Mouse (Mus musculus) limb, embryonic 11.5 days (tissue): Measurements from ENCODE around the gene Ap2a1. TPM values are rescaled to one million over a fixed set of nuclear protein-coding genes. Genes with fewer than 3 reads are reported as not detected.

ENCODE experiments used
- ATAC-seq: fragments of 200-750 bp; cut with Nextera tagmentation; 2 replicates; pipeline ENCODE4 v1.8.0; 2017; ENCODE audit warnings: low read depth; ENCODE audit not compliant: insufficient number of reproducible peaks, low FRiP score, low TSS enrichment
- DNase-seq: peaks from one replicate; pipeline ENCODE4 v3.0.0-alpha.2; 2015; ENCODE audit warnings: low spot score
- H3K27ac ChIP-seq: fragments of 300-500 bp; sonication (generic); replicated peaks from 2 replicates; pipeline ENCODE4 v1.5.1; 2014; ENCODE audit warnings: low read depth, mild to moderate bottlenecking, low read length
- H3K27me3 ChIP-seq: fragments of 300-500 bp; sonication (generic); 2 replicates; pipeline ENCODE4 v1.6.1; 2014; ENCODE audit warnings: mild to moderate bottlenecking, low read length, mixed read lengths; ENCODE audit not compliant: control insufficient read depth, insufficient read depth
- H3K36me3 ChIP-seq: fragments of 300-500 bp; sonication (generic); 2 replicates; pipeline ENCODE4 v1.6.1; 2014; ENCODE audit warnings: mild to moderate bottlenecking, low read length, moderate library complexity, mixed read lengths; ENCODE audit not compliant: control insufficient read depth, insufficient read depth
- H3K4me1 ChIP-seq: fragments of 300-500 bp; sonication (generic); 2 replicates; pipeline ENCODE4 v1.6.1; 2014; ENCODE audit warnings: low read length, mixed read lengths; ENCODE audit not compliant: control insufficient read depth, insufficient read depth
- H3K4me2 ChIP-seq: fragments of 300-500 bp; sonication (generic); 2 replicates; pipeline ENCODE4 v1.6.1; 2014; ENCODE audit warnings: low read depth, mild to moderate bottlenecking, moderate library complexity; ENCODE audit not compliant: severe bottlenecking
- H3K4me3 ChIP-seq: fragments of 300-500 bp; sonication (generic); 2 replicates; pipeline ENCODE4 v1.5.1; 2014; ENCODE audit warnings: low read depth, low read length
- H3K9ac ChIP-seq: fragments of 300-500 bp; sonication (generic); 2 replicates; pipeline ENCODE4 v1.6.1; 2014; ENCODE audit warnings: mild to moderate bottlenecking, low read length
- H3K9me3 ChIP-seq: fragments of 300-500 bp; sonication (generic); 2 replicates; pipeline ENCODE4 v1.6.1; 2016; ENCODE audit warnings: low read length; ENCODE audit not compliant: control insufficient read depth
- WGBS: fragments of 180-500 bp; shearing (Covaris S2); extraction: QIAGEN DNeasy Blood & Tissue Kit; methylation state at CpG from one replicate; pipeline ENCODE4 v1.1.7; 2014; 5-methylcytosine and 5-hydroxymethylcytosine counted together
- polyA plus RNA-seq: library from polyadenylated mRNA; unstranded; fragments of >200 nt; fragmentation: Nextera tagmentation; extraction: Ambion mirVana; gene quantifications from 2 replicates; pipeline ENCODE4 v1.2.1, GENCODE M21; 2014

Ap2a1 gene
- polyA plus RNA-seq, 1 experiment from 2014 or later: 78.8 TPM

- Histone ChIP-seq H3K36me3 (no peaks in the 10 kb centered on the region; the same call in 1 of the 2 replicates), H3K9me3 (no peaks in the 10 kb centered on the region), H3K4me3 (no peak overlapping the region), H3K4me1 (peaks cover 2% of the 10 kb centered on the region; the same call in 1 of the 2 replicates), H3K4me2 (no peak overlapping the region), H3K27ac (no peak overlapping the region), H3K27me3 (no peaks in the 10 kb centered on the region), H3K9ac (no peak overlapping the region)
- ATAC-seq: no peak
- no peak for DNase-seq
- 73% methylated on average over 20 of the region's 20 CpGs for WGBS
Measured at GRCm38 (mm10) chr7:44957183-44957835, 28.0 kb upstream of the Ap2a1 start.

DNA sequence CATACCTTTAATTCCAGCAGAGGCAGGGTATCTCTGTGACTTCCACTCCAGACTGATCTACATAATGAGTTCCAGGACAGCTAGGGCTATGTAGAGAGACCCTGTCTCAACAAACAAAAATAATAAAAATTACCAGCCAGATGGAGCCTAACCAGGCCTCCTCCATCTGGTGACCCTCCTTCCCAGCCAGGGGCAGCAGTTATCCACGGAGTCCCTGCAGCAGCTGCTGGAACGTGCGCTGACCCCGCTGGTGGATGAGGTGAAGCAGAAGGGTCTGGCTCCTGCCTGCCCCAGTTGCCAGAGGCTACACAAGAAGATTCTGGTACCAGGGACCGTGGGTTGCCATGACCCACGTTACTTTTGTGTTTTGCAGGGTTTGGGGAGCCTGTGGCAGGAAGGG is 27.0 kb upstream of the Ap2a1 start:
- no peak overlapping the region for H3K4me3 ChIP-seq
- no peak overlapping the region for H3K4me2 ChIP-seq
- peaks cover 7% of the 10 kb centered on the region; the same call in 1 of the 2 replicates for H3K4me1 ChIP-seq
- no peak for ATAC-seq
- WGBS: 52% methylated on average over 6 of the region's 6 CpGs
- peaks cover 7% of the 10 kb centered on the region; the same call in 1 of the 2 replicates for H3K27me3 ChIP-seq
- no peak for DNase-seq
- H3K36me3 ChIP-seq: no peaks in the 10 kb centered on the region; the same call in 1 of the 2 replicates
- H3K9ac ChIP-seq: no peak overlapping the region
- no peak overlapping the region for H3K27ac ChIP-seq
- no peaks in the 10 kb centered on the region for H3K9me3 ChIP-seq

DNA sequence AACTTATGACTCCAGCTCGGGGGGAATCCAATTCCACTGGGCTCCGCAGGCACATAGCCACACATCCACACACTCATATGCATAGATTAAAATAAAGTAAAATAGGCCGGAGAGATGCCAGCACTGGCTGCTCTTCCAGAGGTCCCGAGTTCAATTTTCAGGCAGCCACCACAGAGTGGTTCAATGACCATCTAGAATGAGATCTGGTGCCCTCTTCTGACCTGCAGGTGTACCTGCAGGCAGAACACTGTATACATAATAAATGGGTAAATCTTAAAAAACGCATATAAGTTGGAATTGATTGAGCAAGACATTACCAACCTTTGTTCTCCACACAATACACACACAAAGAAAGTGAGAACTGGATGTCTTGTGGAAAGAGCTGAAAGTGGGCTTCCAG is 26.3 kb upstream of the Ap2a1 start:
- H3K27ac ChIP-seq: no peak overlapping the region
- no peak overlapping the region for H3K4me3 ChIP-seq
- no peaks in the 10 kb centered on the region for H3K9me3 ChIP-seq
- no peak for DNase-seq
- no peak for ATAC-seq
- peaks cover 12% of the 10 kb centered on the region; the same call in 1 of the 2 replicates for H3K27me3 ChIP-seq
- peaks cover 7% of the 10 kb centered on the region; the same call in 1 of the 2 replicates for H3K4me1 ChIP-seq
- no peak overlapping the region for H3K4me2 ChIP-seq
- WGBS: 63% methylated on average over 5 of the region's 5 CpGs
- no peak overlapping the region for H3K9ac ChIP-seq
- no peaks in the 10 kb centered on the region for H3K36me3 ChIP-seq

- no peak overlapping the region for H3K4me2 ChIP-seq
- 81% methylated on average over 12 of the region's 12 CpGs for WGBS
- H3K4me3 ChIP-seq: no peak overlapping the region
- peaks cover 20% of the 10 kb centered on the region for H3K27me3 ChIP-seq
- DNase-seq: no peak
- H3K36me3 ChIP-seq: no peaks in the 10 kb centered on the region
- peaks cover 7% of the 10 kb centered on the region; the same call in 1 of the 2 replicates for H3K4me1 ChIP-seq
- no peaks in the 10 kb centered on the region for H3K9me3 ChIP-seq
- no peak overlapping the region for H3K27ac ChIP-seq
- ATAC-seq: no peak
- H3K9ac ChIP-seq: no peak overlapping the region
Measured at GRCm38 (mm10) chr7:44954091-44954885, 25.0 kb upstream of the Ap2a1 start.

DNA sequence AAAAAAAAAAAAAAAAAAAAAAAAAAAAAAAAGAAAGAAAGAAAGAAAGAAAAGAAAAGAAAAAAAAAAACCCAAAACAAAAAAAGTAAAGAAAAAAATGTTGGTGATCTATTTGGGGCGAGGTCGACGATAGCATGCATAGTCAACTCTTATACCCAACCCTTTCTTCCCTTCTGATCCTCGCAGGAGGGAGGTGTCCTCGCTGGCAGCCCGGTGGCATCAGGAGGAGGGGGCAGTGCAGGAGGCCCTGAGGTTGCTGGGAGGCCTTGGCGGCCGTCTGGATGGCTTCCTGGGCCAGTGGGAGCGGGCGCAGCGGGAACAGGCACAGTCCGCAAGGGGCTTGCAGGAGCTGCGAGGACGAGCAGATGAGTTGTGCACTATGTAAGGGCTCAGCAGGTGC is 24.3 kb upstream of the Ap2a1 start:
- Histone ChIP-seq H3K9me3 (no peaks in the 10 kb centered on the region), H3K4me2 (no peak overlapping the region), H3K4me1 (peaks cover 7% of the 10 kb centered on the region; the same call in 1 of the 2 replicates), H3K27me3 (peaks cover 20% of the 10 kb centered on the region), H3K9ac (no peak overlapping the region), H3K27ac (no peak overlapping the region), H3K36me3 (no peaks in the 10 kb centered on the region), H3K4me3 (no peak overlapping the region)
- 51% methylated on average over 14 of the region's 14 CpGs for WGBS
- no peak for ATAC-seq
- no peak for DNase-seq

DNA sequence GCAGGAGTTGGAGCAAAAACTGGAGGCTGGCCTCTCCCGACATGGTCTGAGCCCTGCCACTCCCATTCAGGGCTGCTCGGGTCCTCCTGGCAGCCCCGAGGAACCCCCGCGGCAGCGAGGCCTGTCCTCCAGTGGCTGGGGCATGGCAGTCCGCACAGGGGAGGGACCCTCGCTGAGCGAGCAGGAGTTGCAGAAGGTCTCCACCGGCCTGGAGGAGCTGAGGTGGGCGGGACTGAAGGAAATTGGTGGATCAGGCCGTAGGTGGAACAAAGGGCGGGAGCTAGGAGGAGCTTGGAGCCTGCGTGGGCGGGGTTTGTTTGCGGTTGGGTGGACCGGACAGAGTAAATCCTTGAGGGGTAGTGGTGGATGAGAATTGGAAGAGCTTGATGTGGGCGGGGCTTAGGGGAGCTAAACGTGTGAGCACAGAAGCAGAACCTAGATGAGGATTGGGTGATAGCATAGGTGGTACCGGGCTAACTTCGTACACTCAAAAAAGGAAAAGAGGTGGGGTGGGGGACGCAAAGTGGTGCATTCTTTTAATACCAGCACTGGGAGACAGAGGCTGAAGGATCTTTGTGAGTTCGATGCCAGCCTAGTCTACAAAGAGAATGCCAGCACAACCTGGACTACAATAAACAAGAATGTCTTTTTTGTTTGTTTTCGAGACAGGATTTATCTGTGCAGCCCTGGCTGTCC is 23.5 kb upstream of the Ap2a1 start:
- peaks cover 7% of the 10 kb centered on the region; the same call in 1 of the 2 replicates for H3K4me1 ChIP-seq
- peak; percentile 86 for ATAC-seq

DNA sequence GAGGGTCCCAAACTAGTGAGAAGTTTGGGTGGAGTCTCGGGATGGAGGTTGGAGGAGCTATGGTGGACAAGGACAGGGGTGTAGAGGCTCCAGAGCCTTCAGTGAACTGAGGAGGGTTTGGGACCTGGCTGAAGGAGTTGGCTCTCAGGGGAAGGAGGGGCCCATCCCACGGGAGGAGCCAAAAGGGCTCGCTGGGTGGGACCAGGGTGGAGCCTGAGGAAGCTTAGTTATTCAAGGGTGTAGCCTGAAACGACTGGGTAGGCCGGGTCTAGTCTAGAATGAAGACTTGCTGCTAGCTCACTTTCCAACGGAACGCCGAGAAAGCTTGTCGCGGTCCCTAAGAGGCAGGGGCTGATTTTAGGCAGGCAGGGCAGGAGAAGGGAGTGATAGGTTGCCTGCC is 22.7 kb upstream of the Ap2a1 start:
- ATAC-seq (0 out of 2 replicates have a peak, but pooled peaks have one; percentile 45), DNase-seq (peak; percentile 73)
- H3K9ac ChIP-seq: peak overlapping the region; percentile 58
- H3K27ac ChIP-seq: no peak overlapping the region
- H3K4me1 ChIP-seq: peaks cover 7% of the 10 kb centered on the region; the same call in 1 of the 2 replicates
- H3K9me3 ChIP-seq: no peaks in the 10 kb centered on the region
- H3K4me3 ChIP-seq: peak overlapping the region; percentile 41
- peak overlapping the region; percentile 84 for H3K4me2 ChIP-seq
- peaks cover 20% of the 10 kb centered on the region for H3K27me3 ChIP-seq
- under 1% methylated on average over 10 of the region's 10 CpGs for WGBS
- H3K36me3 ChIP-seq: no peaks in the 10 kb centered on the region

More for the DNA sequence above, 23.5 kb upstream of the Ap2a1 start:
- Histone ChIP-seq H3K9ac (peak overlapping the region; percentile 58), H3K9me3 (no peaks in the 10 kb centered on the region), H3K36me3 (no peaks in the 10 kb centered on the region), H3K4me2 (peak overlapping the region; percentile 84), H3K27ac (no peak overlapping the region), H3K4me3 (peak overlapping the region; percentile 41), H3K27me3 (peaks cover 20% of the 10 kb centered on the region)
- WGBS: 7% methylated on average over 24 of the region's 24 CpGs
- DNase-seq: peak; percentile 93

GRCm38 (mm10) chr7:44949922-44950321 is 20.6 kb upstream of the Ap2a1 start:
- ATAC-seq: no peak
- H3K4me3 ChIP-seq: no peak overlapping the region
- DNase-seq: no peak
- H3K4me1 ChIP-seq: peaks cover 7% of the 10 kb centered on the region; the same call in 1 of the 2 replicates
- H3K4me2 ChIP-seq: no peak overlapping the region
- no peak overlapping the region for H3K9ac ChIP-seq
- peaks cover 20% of the 10 kb centered on the region for H3K27me3 ChIP-seq
- H3K36me3 ChIP-seq: no peaks in the 10 kb centered on the region
- no peaks in the 10 kb centered on the region for H3K9me3 ChIP-seq
- no peak overlapping the region for H3K27ac ChIP-seq
- 79% methylated on average over 6 of the region's 6 CpGs for WGBS
